Mouse (Mus musculus) heart, embryonic 11.5 days (tissue): ENCODE measurements at regions not wholly inside any gene's neighbourhood (a gene's known extent, or its start where the extent isn't known, plus 50 kb on each side); places are given as distances from the start of the nearest gene placed in this dataset.

ENCODE experiments used
- ATAC-seq: fragments of 200-750 bp; cut with Nextera tagmentation; replicated peaks from 2 replicates; pipeline ENCODE4 v1.8.0; 2017; ENCODE audit warnings: moderate library complexity; ENCODE audit not compliant: insufficient number of reproducible peaks, low FRiP score, low TSS enrichment
- H3K27ac ChIP-seq: fragments of 300-500 bp; sonication (generic); 2 replicates; pipeline ENCODE4 v1.5.1; 2014; ENCODE audit warnings: mild to moderate bottlenecking, low read depth, low read length
- H3K27me3 ChIP-seq: fragments of 300-500 bp; sonication (generic); 2 replicates; pipeline ENCODE4 v1.6.1; 2014; ENCODE audit warnings: mild to moderate bottlenecking, low read length, mixed read lengths; ENCODE audit not compliant: control insufficient read depth, insufficient read depth
- H3K36me3 ChIP-seq: fragments of 300-500 bp; sonication (generic); 2 replicates; pipeline ENCODE4 v1.6.1; 2014; ENCODE audit warnings: mild to moderate bottlenecking, low read length, moderate library complexity, mixed read lengths; ENCODE audit not compliant: control insufficient read depth, insufficient read depth
- H3K4me1 ChIP-seq: fragments of 300-500 bp; sonication (generic); 2 replicates; pipeline ENCODE4 v1.6.1; 2014; ENCODE audit warnings: low read length; ENCODE audit not compliant: control insufficient read depth, insufficient read depth
- H3K4me2 ChIP-seq: fragments of 300-500 bp; sonication (generic); 2 replicates; pipeline ENCODE4 v1.6.1; 2014; ENCODE audit warnings: mild to moderate bottlenecking, moderate library complexity
- H3K4me3 ChIP-seq: fragments of 300-500 bp; sonication (generic); 2 replicates; pipeline ENCODE4 v1.5.1; 2014; ENCODE audit warnings: low read depth, low read length
- H3K9ac ChIP-seq: fragments of 300-500 bp; sonication (generic); 2 replicates; pipeline ENCODE4 v1.6.1; 2014; ENCODE audit warnings: mild to moderate bottlenecking, low read depth, low read length, moderate library complexity
- H3K9me3 ChIP-seq: fragments of 300-500 bp; sonication (generic); replicated peaks from 2 replicates; pipeline ENCODE4 v1.6.1; 2016; ENCODE audit warnings: low read length; ENCODE audit not compliant: control insufficient read depth
- WGBS: fragments of 180-500 bp; shearing (Covaris S2); extraction: QIAGEN DNeasy Blood & Tissue Kit; methylation state at CpG from one replicate; pipeline ENCODE4 v1.1.7; 2014; ENCODE audit not compliant: insufficient replicate concordance; 5-methylcytosine and 5-hydroxymethylcytosine counted together

DNA sequence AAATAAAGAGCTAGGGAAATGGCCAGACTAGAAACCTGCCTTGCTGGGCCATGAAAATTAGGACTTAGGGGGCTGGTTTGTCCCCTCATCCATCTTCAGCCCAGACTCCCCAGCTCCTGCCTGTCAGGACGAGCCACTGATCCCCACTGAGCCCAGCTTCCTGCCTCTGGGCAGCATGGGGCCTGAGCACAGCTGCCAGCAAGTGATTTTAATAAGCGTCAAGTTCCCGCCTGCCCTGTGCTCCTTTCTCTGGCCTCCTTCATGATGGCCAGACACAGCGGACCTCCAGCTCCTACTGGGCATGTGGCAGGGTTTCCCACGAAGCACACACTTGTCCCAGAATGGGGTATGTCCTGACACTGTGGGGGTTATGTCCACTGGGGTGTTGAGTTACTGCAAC, 139.1 kb upstream of the Irx3 start:
- Histone ChIP-seq H3K9me3 (0 out of 2 replicates have a peak, but pooled peaks cover 3% of the 10 kb centered on the region), H3K27me3 (0 out of 2 replicates have a peak, but pooled peaks cover 5% of the 10 kb centered on the region), H3K9ac (no peak overlapping the region), H3K4me3 (no peak overlapping the region), H3K4me2 (no peak overlapping the region), H3K27ac (no peak overlapping the region), H3K36me3 (no peaks in the 10 kb centered on the region), H3K4me1 (no peaks in the 10 kb centered on the region)
- ATAC-seq = no peak
- WGBS = 26% methylated on average over 5 of the region's 5 CpGs

DNA sequence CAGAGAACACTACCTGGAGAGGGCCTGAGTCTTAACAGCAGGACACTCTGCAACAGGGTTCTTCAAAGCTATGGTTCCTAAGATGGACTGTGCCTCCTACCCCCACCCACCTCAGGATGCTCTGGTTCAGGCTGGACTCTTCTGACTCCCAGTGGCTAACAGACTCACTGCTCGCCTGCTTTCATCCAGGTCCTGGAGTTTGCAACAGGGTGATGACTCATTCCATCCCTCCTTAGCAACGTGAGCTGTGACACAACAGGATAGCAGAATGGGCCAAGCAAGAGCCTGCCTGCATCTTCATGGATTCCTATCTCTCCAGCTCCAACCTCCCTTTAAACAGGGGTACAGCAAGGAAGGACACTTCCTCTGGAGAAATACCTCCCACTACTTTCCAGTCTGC, 135.4 kb upstream of the Irx3 start:
- no peak overlapping the region for H3K9ac ChIP-seq
- H3K4me2 ChIP-seq = no peak overlapping the region
- no peaks in the 10 kb centered on the region for H3K4me1 ChIP-seq
- 0 out of 2 replicates have a peak, but pooled peaks cover 3% of the 10 kb centered on the region for H3K9me3 ChIP-seq
- no peaks in the 10 kb centered on the region for H3K36me3 ChIP-seq
- H3K4me3 ChIP-seq = no peak overlapping the region
- no peak for ATAC-seq
- no peaks in the 10 kb centered on the region for H3K27me3 ChIP-seq
- WGBS = 21% methylated on average over 2 of the region's 2 CpGs
- no peak overlapping the region for H3K27ac ChIP-seq

DNA sequence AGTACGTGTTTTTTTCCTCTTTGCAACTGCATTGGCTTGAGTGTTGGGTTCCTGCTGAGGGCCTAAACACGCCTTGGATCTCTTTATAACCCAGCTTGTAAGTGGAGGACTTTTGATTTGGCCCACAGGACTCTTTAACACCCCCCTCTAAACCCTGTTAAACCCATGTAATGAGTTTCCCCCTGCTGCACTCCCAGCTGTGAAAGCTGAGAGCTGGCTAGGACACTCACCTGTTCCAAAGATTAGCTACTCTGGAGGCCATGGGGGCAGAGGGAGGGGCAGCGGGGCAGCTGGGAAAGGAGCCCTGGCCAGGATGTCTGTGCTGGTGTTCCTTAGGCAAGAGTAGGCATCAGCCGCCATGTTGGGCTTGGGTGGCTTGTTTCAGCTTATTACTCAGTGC, 128.7 kb upstream of the Irx3 start:
- no peak overlapping the region for H3K4me3 ChIP-seq
- no peaks in the 10 kb centered on the region for H3K4me1 ChIP-seq
- 72% methylated on average over 4 of the region's 4 CpGs for WGBS
- H3K27me3 ChIP-seq = peaks cover 4% of the 10 kb centered on the region; the same call in 1 of the 2 replicates
- H3K27ac ChIP-seq = no peak overlapping the region
- H3K9ac ChIP-seq = no peak overlapping the region
- no peaks in the 10 kb centered on the region for H3K9me3 ChIP-seq
- H3K36me3 ChIP-seq = no peaks in the 10 kb centered on the region
- H3K4me2 ChIP-seq = no peak overlapping the region
- ATAC-seq = no peak

DNA sequence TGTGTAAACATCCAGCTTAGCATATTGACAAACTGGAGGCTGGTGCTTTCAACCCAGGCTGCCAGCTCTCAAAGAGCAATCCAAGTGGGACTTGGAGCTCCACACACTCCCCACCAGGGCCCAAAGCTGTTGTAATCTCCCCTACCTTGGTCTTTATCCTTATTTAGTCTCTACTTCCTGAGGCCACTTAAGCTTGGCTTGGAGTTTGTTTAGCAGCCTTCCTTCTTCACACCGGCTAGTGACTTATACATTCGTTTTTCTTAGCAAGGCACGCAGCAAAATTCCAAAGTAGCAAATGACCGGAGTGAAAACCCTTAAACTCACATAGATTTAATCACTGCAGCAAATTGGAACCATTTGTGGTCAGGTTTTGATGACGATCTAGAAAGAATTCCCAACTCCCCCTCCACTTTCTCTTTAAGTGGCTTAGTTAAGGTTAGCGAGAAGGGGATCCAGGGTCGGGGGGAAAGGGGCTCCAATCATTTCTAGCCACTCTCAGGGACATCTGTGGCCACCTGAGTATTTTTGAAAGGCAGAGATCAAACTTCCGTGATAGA, 124.2 kb upstream of the Irx3 start:
- Histone ChIP-seq H3K4me1 (no peaks in the 10 kb centered on the region), H3K4me2 (no peak overlapping the region), H3K9me3 (no peaks in the 10 kb centered on the region), H3K4me3 (no peak overlapping the region), H3K27me3 (peaks cover 4% of the 10 kb centered on the region; the same call in 1 of the 2 replicates), H3K36me3 (no peaks in the 10 kb centered on the region), H3K9ac (no peak overlapping the region), H3K27ac (no peak overlapping the region)
- ATAC-seq = no peak
- 45% methylated on average over 8 of the region's 8 CpGs for WGBS

DNA sequence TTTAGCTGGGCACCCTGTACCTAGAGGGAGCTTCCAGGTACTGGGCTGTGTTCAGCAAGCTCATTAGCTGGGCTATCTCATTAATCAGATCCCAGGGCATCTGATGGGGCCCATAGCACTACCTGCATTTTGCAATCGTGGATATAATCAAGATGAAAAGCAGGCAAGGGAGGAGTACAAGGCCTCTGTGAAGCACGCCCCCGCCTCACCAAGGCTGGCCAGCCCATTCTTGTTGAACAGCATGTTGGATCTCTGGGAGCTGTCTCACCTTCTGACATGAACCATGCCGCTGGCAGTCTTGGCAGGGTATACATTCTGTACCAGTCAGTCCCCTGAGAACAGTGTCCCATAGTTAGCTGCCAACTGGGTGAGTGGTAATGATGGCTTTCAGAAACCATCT, 122.3 kb upstream of the Irx3 start:
- Histone ChIP-seq H3K4me3 (no peak overlapping the region), H3K27me3 (no peaks in the 10 kb centered on the region), H3K4me1 (no peaks in the 10 kb centered on the region), H3K36me3 (no peaks in the 10 kb centered on the region), H3K4me2 (no peak overlapping the region), H3K9me3 (0 out of 2 replicates have a peak, but pooled peaks cover 3% of the 10 kb centered on the region), H3K9ac (no peak overlapping the region), H3K27ac (no peak overlapping the region)
- no peak for ATAC-seq
- 84% methylated on average over 4 of the region's 4 CpGs for WGBS

DNA sequence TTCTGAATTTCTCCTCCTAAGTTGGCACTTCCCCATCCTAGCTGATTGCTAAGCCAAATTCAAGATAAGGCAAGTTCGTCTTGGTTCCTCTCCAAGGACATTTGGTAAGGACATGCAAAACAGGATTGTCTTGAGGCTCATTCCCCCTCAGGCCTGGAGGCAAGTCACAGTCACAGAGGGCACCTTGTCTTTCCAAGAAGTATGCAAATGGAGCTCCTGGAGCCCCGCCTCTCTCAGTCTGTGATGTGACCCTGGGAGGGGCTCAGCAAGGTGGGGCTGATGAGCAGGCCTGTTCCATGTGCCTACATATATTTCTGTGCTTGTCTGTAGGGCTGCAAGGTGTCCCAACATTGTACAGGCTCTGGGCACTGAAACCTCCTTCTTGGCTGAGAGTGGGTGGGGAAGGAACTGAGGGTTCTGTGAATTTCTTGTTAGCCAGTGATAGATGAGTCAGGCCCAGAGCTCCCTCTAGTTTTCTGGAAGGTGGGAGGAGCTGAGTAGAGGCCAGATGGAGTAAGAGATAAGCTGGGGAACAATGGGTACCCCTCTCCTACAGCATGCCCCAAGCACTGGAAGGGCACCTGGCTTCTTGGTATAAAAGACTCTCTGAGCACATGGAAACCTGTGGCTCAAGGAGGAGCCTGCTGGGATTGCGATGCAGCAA, 120.5 kb upstream of the Irx3 start:
- ATAC-seq = no peak
- H3K4me2 ChIP-seq = no peak overlapping the region
- H3K27ac ChIP-seq = no peak overlapping the region
- H3K9ac ChIP-seq = no peak overlapping the region
- no peak overlapping the region for H3K4me3 ChIP-seq
- WGBS = 65% methylated on average over 3 of the region's 3 CpGs
- no peaks in the 10 kb centered on the region for H3K36me3 ChIP-seq
- H3K9me3 ChIP-seq = 0 out of 2 replicates have a peak, but pooled peaks cover 3% of the 10 kb centered on the region
- no peaks in the 10 kb centered on the region for H3K4me1 ChIP-seq
- no peaks in the 10 kb centered on the region for H3K27me3 ChIP-seq

DNA sequence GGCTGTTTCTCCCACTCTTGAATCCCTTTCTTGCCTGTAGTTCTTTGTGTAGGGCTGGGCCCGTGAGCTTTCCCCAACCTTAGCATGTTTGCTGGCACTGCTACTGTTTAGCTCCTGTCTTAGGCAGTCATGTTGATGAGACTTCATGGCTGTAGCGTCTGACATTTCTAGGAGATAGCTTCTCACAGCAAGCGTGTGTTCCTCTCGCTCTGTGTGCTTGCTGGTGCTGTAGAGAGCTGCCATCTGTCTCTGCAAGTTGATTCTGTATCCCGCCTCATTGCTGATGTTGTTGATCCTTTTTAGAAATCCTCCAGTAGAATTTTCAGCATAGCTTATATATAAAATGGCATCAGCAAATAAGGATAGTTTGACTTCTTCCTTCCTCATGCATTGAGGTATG, 116.0 kb upstream of the Irx3 start:
- ATAC-seq = no peak
- H3K9me3 ChIP-seq = 0 out of 2 replicates have a peak, but pooled peaks cover 3% of the 10 kb centered on the region
- H3K4me2 ChIP-seq = no peak overlapping the region
- no peak overlapping the region for H3K27ac ChIP-seq
- H3K4me3 ChIP-seq = no peak overlapping the region
- H3K27me3 ChIP-seq = no peaks in the 10 kb centered on the region
- H3K36me3 ChIP-seq = no peaks in the 10 kb centered on the region
- H3K4me1 ChIP-seq = peaks cover 7% of the 10 kb centered on the region; the same call in 1 of the 2 replicates
- H3K9ac ChIP-seq = no peak overlapping the region
- WGBS = 81% methylated on average over 5 of the region's 5 CpGs

DNA sequence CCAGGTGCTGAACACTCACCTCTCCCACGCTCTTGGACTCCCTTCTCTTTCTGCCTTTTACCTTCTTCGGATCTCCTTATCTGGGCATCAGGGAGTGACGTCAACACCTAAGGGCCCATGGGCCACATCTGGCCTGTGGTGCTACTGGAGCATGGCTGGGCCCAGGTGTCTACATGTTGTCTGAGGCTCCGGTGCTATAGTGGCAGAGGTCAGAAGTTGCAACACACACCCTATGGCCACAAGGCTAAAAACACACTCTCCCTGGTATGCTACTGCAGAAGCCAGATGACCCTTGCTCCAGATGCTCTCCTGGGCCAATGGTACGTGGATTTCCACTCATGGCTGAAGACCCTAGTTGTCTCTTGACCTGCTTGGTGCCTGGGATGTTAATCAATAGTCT, 112.1 kb upstream of the Irx3 start:
- 77% methylated on average over 5 of the region's 5 CpGs for WGBS
- Histone ChIP-seq H3K4me2 (no peak overlapping the region), H3K36me3 (no peaks in the 10 kb centered on the region), H3K4me1 (peaks cover 8% of the 10 kb centered on the region; the same call in 1 of the 2 replicates), H3K4me3 (no peak overlapping the region), H3K9me3 (no peaks in the 10 kb centered on the region), H3K27me3 (peaks cover under 1% of the 10 kb centered on the region; the same call in 1 of the 2 replicates), H3K9ac (no peak overlapping the region), H3K27ac (no peak overlapping the region)
- ATAC-seq = no peak

DNA sequence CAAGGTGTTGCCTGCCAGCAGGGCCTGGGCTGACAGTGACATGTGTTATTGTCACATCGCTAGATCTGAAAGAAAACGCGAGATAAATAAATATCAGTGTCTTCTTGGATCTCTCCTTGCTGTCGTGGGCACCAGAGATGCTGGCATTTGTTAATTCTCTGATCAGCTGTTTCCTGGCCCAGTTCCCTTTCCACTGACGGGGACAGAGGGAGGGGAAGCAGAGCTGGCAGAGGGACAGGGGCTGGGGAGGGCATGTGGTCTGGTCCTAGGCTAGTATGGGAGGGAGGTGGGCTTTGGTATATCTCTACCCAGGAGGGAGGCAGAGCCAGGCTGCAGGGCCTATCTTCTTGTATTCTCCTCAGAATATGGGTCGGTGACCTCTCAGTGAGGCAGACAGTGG, 111.3 kb upstream of the Irx3 start:
- 30% methylated on average over 6 of the region's 6 CpGs for WGBS
- H3K27me3 ChIP-seq = peaks cover 7% of the 10 kb centered on the region
- no peaks in the 10 kb centered on the region for H3K36me3 ChIP-seq
- no peak overlapping the region for H3K4me2 ChIP-seq
- H3K27ac ChIP-seq = no peak overlapping the region
- peaks cover 8% of the 10 kb centered on the region; the same call in 1 of the 2 replicates for H3K4me1 ChIP-seq
- no peak overlapping the region for H3K9ac ChIP-seq
- H3K4me3 ChIP-seq = no peak overlapping the region
- H3K9me3 ChIP-seq = no peaks in the 10 kb centered on the region
- ATAC-seq = no peak
